In the genomic region with DNA sequence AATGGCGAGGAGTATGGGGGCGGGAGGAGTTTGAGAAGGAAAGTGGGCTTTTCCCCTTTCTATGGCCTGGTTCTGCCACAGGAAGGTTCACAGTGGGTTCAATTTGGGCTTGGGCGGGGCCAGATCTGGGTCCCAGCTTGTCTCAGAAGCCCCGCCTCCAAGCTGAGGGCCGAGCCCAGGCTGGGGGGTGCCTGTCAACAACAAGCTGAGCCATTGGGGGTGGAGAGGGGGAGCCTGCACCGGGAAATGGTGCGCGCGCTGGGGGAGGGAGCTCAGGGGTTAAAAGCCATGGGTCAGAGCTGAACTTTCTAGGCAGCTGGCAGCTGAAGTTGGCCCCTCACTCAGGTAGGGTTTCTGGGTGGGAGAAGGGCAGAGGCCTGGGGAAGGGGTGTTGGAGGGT, we compare ENCODE assay signal across 10 mouse cellular contexts. TPM values are rescaled to one million over a fixed set of nuclear protein-coding genes. Genes with fewer than 3 reads are reported as not detected.
DNase-seq lines count a peak whose midpoint lies in the region; ATAC-seq and TF ChIP-seq lines count a peak whose summit lies in the region.
"Had no signal": no experiment of that assay in that cellular context is flagged by ENCODE, and none has a peak within 500 bp of the region (broad histone marks: within the 10 kb centered on the region; RNA-seq: fewer than 3 reads in every experiment).

No protein-coding gene starts in this region.

- no peak for TF ChIP-seq POLR2A in limb, embryonic 14.5 days (IDR thresholded peaks at IDR 0.05; ENCODE audit: borderline replicate concordance, extremely low read depth, insufficient read depth, insufficient read length)

- H3K36me3 ChIP-seq in forebrain, embryonic 10.5 days (replicated peaks): no peaks in the 10 kb centered on the region
- no peaks in the 10 kb centered on the region for H3K36me3 ChIP-seq in forebrain, postnatal 0 days (ENCODE audit: insufficient read depth)
- H3K36me3 ChIP-seq in limb, embryonic 14.5 days (ENCODE audit: control insufficient read depth, insufficient read depth, low read length): no peaks in the 10 kb centered on the region

- H3K9me3 ChIP-seq in forebrain, embryonic 10.5 days: no peaks in the 10 kb centered on the region
- H3K9me3 ChIP-seq in forebrain, postnatal 0 days (ENCODE audit: low read length): no peaks in the 10 kb centered on the region
- H3K9me3 ChIP-seq in limb, embryonic 14.5 days (ENCODE audit: control insufficient read depth, low read length): no peaks in the 10 kb centered on the region

- no peak for ATAC-seq in forebrain, postnatal 0 days
- no peak for ATAC-seq in limb, embryonic 14.5 days (ENCODE audit: low FRiP score, low read depth)
- no peak for ATAC-seq in erythroblast, adult 5-6 weeks (replicated peaks; ENCODE audit: low FRiP score, poor library complexity, severe bottlenecking)

- peaks cover 18% of the 10 kb centered on the region for H3K4me1 ChIP-seq in forebrain, embryonic 10.5 days
- no peaks in the 10 kb centered on the region for H3K4me1 ChIP-seq in forebrain, postnatal 0 days (ENCODE audit: insufficient read depth)
- no peaks in the 10 kb centered on the region for H3K4me1 ChIP-seq in limb, embryonic 14.5 days (ENCODE audit: control insufficient read depth, insufficient read depth, low read length)

- peaks cover 7% of the 10 kb centered on the region; the same call in 1 of the 2 replicates for H3K27me3 ChIP-seq in forebrain, embryonic 10.5 days (ENCODE audit: poor library complexity, severe bottlenecking)
- H3K27me3 ChIP-seq in forebrain, postnatal 0 days (ENCODE audit: insufficient read depth, low read length): no peaks in the 10 kb centered on the region
- H3K27me3 ChIP-seq in limb, embryonic 14.5 days (ENCODE audit: control insufficient read depth, insufficient read depth, low read length): no peaks in the 10 kb centered on the region

- H3K27ac ChIP-seq in forebrain, embryonic 10.5 days: no peak overlapping the region
- no peak overlapping the region for H3K27ac ChIP-seq in forebrain, postnatal 0 days (ENCODE audit: low read depth, low read length)
- H3K27ac ChIP-seq in limb, embryonic 14.5 days (replicated peaks; ENCODE audit: low read depth, low read length): no peak overlapping the region

- TF ChIP-seq CTCF in forebrain, postnatal 0 days (IDR thresholded peaks at IDR 0.05; ENCODE audit: low read depth): no peak

- DNase-seq in forebrain, embryonic 10.5 days (ENCODE audit: extremely low spot score, low spot score): no peak
- DNase-seq in forebrain, postnatal 0 days: no peak
- peak; percentile 4 to 17 for DNase-seq in kidney, postnatal 4 days
- no peak for DNase-seq in kidney, adult 18-20 months
- no peak for DNase-seq in limb, embryonic 14.5 days (ENCODE audit: low spot score)
- DNase-seq in retina, embryonic 14.5 days (ENCODE audit: low spot score): peak; percentile 13
- DNase-seq in left cerebral cortex, adult 9 months (ENCODE audit: low spot score in 2 of 2): no peak

- WGBS in forebrain, embryonic 10.5 days: 7% methylated on average over 9 of the region's 9 CpGs
- WGBS in forebrain, postnatal 0 days: 7% methylated on average over 9 of the region's 9 CpGs
- 2% methylated on average over 9 of the region's 9 CpGs for WGBS in limb, embryonic 14.5 days

- H3K4me3 ChIP-seq in forebrain, embryonic 10.5 days: peak overlapping the region; percentile 27
- no peak overlapping the region for H3K4me3 ChIP-seq in forebrain, postnatal 0 days (ENCODE audit: low read depth, low read length)
- no peak overlapping the region for H3K4me3 ChIP-seq in limb, embryonic 14.5 days (replicated peaks; ENCODE audit: low read length)

- H3K9ac ChIP-seq in forebrain, postnatal 0 days: no peak overlapping the region
- no peak overlapping the region for H3K9ac ChIP-seq in limb, embryonic 14.5 days (ENCODE audit: low read depth, low read length, severe bottlenecking)

- no peak overlapping the region for H3K4me2 ChIP-seq in forebrain, postnatal 0 days (ENCODE audit: low read depth)
- H3K4me2 ChIP-seq in limb, embryonic 14.5 days (replicated peaks; ENCODE audit: low read depth, low read length, severe bottlenecking): peak overlapping the region; percentile 13; the same call in 1 of the 2 replicates

RNA-seq across cellular contexts. Expression of a gene that starts 0.6 kb away (rescaled TPM):
- polyA plus RNA-seq in forebrain, embryonic 10.5 days (2016; fragmentation: Nextera tagmentation; extraction: Ambion mirVana): 0.29 and 0.64 TPM in 2 replicates
- not detected in 2 replicates for total RNA-seq in forebrain, postnatal 0 days (2014; rRNA removed)
- polyA plus RNA-seq in forebrain, postnatal 0 days (2015; fragmentation: Nextera tagmentation; extraction: Ambion mirVana): 0.11 TPM in 1 of 2 replicates, not detected in the other
- polyA plus RNA-seq in limb, embryonic 14.5 days (2012; rRNA removed): 1.7 and 1.8 TPM in 2 replicates
- polyA plus RNA-seq in limb, embryonic 14.5 days (2014; fragmentation: Nextera tagmentation; extraction: Ambion mirVana): 2.9 and 3.7 TPM in 2 replicates
- total RNA-seq in erythroblast, adult 5-6 weeks (2015; ENCODE audit: low replicate concordance): not detected in 2 replicates
- not detected in 2 replicates for total RNA-seq in erythroblast, adult 5-6 weeks (2017; ENCODE audit: low replicate concordance)
- total RNA-seq: hematopoietic stem cell, adult 5-6 weeks; layer of hippocampus, postnatal 25 days had no signal

RNA-seq across cellular contexts. Expression of a gene that starts 22.7 kb away (rescaled TPM):
- polyA plus RNA-seq in forebrain, embryonic 10.5 days (2016; fragmentation: Nextera tagmentation; extraction: Ambion mirVana): not detected in 2 replicates
- not detected in 2 replicates for total RNA-seq in forebrain, postnatal 0 days (2014; rRNA removed)
- not detected in 2 replicates for polyA plus RNA-seq in forebrain, postnatal 0 days (2015; fragmentation: Nextera tagmentation; extraction: Ambion mirVana)
- 0.14 and 0.20 TPM in 2 replicates for polyA plus RNA-seq in limb, embryonic 14.5 days (2012; rRNA removed)
- not detected in 2 replicates for polyA plus RNA-seq in limb, embryonic 14.5 days (2014; fragmentation: Nextera tagmentation; extraction: Ambion mirVana)
- not detected in 2 replicates for total RNA-seq in erythroblast, adult 5-6 weeks (2015; ENCODE audit: low replicate concordance)
- total RNA-seq in erythroblast, adult 5-6 weeks (2017; ENCODE audit: low replicate concordance): not detected in 2 replicates
- total RNA-seq: hematopoietic stem cell, adult 5-6 weeks; layer of hippocampus, postnatal 25 days had no signal

RNA-seq across cellular contexts. Expression of a gene that starts 41.1 kb away (rescaled TPM):
- polyA plus RNA-seq in forebrain, embryonic 10.5 days (2016; fragmentation: Nextera tagmentation; extraction: Ambion mirVana): 15.7 and 18.4 TPM in 2 replicates
- 36.9 and 40.3 TPM in 2 replicates for total RNA-seq in forebrain, postnatal 0 days (2014; rRNA removed)
- polyA plus RNA-seq in forebrain, postnatal 0 days (2015; fragmentation: Nextera tagmentation; extraction: Ambion mirVana): 22.5 and 22.9 TPM in 2 replicates
- polyA plus RNA-seq in limb, embryonic 14.5 days (2012; rRNA removed): 13.4 and 15.8 TPM in 2 replicates
- 11.2 and 12.0 TPM in 2 replicates for polyA plus RNA-seq in limb, embryonic 14.5 days (2014; fragmentation: Nextera tagmentation; extraction: Ambion mirVana)
- total RNA-seq in erythroblast, adult 5-6 weeks (2015; ENCODE audit: low replicate concordance): 1.0 TPM in 1 of 2 replicates, not detected in the other
- 0.42 and 1.6 TPM in 2 replicates for total RNA-seq in erythroblast, adult 5-6 weeks (2017; ENCODE audit: low replicate concordance)

RNA-seq across cellular contexts. Expression of a gene that starts 53.0 kb away (rescaled TPM):
- 0.21 and 0.22 TPM in 2 replicates for polyA plus RNA-seq in forebrain, embryonic 10.5 days (2016; fragmentation: Nextera tagmentation; extraction: Ambion mirVana)
- 1.2 TPM in 1 of 2 replicates, not detected in the other for total RNA-seq in forebrain, postnatal 0 days (2014; rRNA removed)
- polyA plus RNA-seq in forebrain, postnatal 0 days (2015; fragmentation: Nextera tagmentation; extraction: Ambion mirVana): 0.31 and 0.64 TPM in 2 replicates
- 0.65 and 1.1 TPM in 2 replicates for polyA plus RNA-seq in limb, embryonic 14.5 days (2012; rRNA removed)
- polyA plus RNA-seq in limb, embryonic 14.5 days (2014; fragmentation: Nextera tagmentation; extraction: Ambion mirVana): 0.55 and 1.1 TPM in 2 replicates
- 4.0 and 8.8 TPM in 2 replicates for total RNA-seq in erythroblast, adult 5-6 weeks (2015; ENCODE audit: low replicate concordance)
- 5.5 and 6.4 TPM in 2 replicates for total RNA-seq in erythroblast, adult 5-6 weeks (2017; ENCODE audit: low replicate concordance)

RNA-seq across cellular contexts. Expression of a gene that starts 55.8 kb away (rescaled TPM):
- not detected in 2 replicates for polyA plus RNA-seq in forebrain, embryonic 10.5 days (2016; fragmentation: Nextera tagmentation; extraction: Ambion mirVana)
- total RNA-seq in forebrain, postnatal 0 days (2014; rRNA removed): not detected in 2 replicates
- not detected in 2 replicates for polyA plus RNA-seq in forebrain, postnatal 0 days (2015; fragmentation: Nextera tagmentation; extraction: Ambion mirVana)
- polyA plus RNA-seq in limb, embryonic 14.5 days (2012; rRNA removed): not detected in 2 replicates
- not detected in 2 replicates for polyA plus RNA-seq in limb, embryonic 14.5 days (2014; fragmentation: Nextera tagmentation; extraction: Ambion mirVana)
- not detected in 2 replicates for total RNA-seq in erythroblast, adult 5-6 weeks (2015; ENCODE audit: low replicate concordance)
- not detected in 2 replicates for total RNA-seq in erythroblast, adult 5-6 weeks (2017; ENCODE audit: low replicate concordance)
- total RNA-seq: hematopoietic stem cell, adult 5-6 weeks; layer of hippocampus, postnatal 25 days had no signal

Comparison
In these comparisons a context has a peak if more than half of its experiments do, and no peak if none do; other contexts are left out.
1. DNase-seq: peak in kidney, postnatal 4 days (2 of 2) and retina, embryonic 14.5 days (single experiment); none in forebrain, embryonic 10.5 days (single experiment), forebrain, postnatal 0 days (single experiment), kidney, adult 18-20 months (single experiment), limb, embryonic 14.5 days (single experiment) and left cerebral cortex, adult 9 months (0 of 2).